Mouse (Mus musculus): ENCODE measurements around the gene H2-Ke6. TPM values are rescaled to one million over a fixed set of nuclear protein-coding genes. Genes with fewer than 3 reads are reported as not detected.

H2-Ke6 gene
- polyA plus RNA-seq, 1 experiment, result 75.8 TPM

GRCm38 (mm10) chr17:34029150-34029889 lies 1.5 kb upstream of the H2-Ke6 start:
- WGBS, result 85% methylated on average over 18 of the region's 18 CpGs
- H3K27me3 ChIP-seq (ENCODE audit: control insufficient read depth, insufficient read depth, low read length), result no peaks in the 10 kb centered on the region
- TF ChIP-seq CTCF (IDR thresholded peaks at IDR 0.05; ENCODE audit: extremely low read depth, insufficient read length, insufficient replicate concordance, low read depth, low read length) (no peak), POLR2A (IDR thresholded peaks at IDR 0.05; ENCODE audit: low read depth, low read length) (no peak)
- peaks cover 28% of the 10 kb centered on the region for H3K4me1 ChIP-seq (ENCODE audit: control insufficient read depth, insufficient read depth, insufficient read length, low read length)
- no peak overlapping the region for H3K27ac ChIP-seq (ENCODE audit: insufficient read depth, low read depth, low read length)
- peaks cover 16% of the 10 kb centered on the region for H3K36me3 ChIP-seq (ENCODE audit: control insufficient read depth, insufficient read depth, low read length)
- 0 out of 2 replicates have a peak overlapping the region, but pooled peaks have one; percentile 89 for H3K4me3 ChIP-seq (ENCODE audit: low read depth, low read length)

- Histone ChIP-seq H3K36me3 (ENCODE audit: control insufficient read depth, insufficient read depth, low read length) (peaks cover 16% of the 10 kb centered on the region), H3K4me1 (ENCODE audit: control insufficient read depth, insufficient read depth, insufficient read length, low read length) (peaks cover 28% of the 10 kb centered on the region)
These were observed 765 bp upstream of the H2-Ke6 start for GRCm38 (mm10) chr17:34028501-34029149.

GRCm38 (mm10) chr17:34026917-34027655 lies 774 bp downstream of the H2-Ke6 start:
- Histone ChIP-seq H3K27me3 (ENCODE audit: control insufficient read depth, insufficient read depth, low read length) (no peaks in the 10 kb centered on the region), H3K27ac (ENCODE audit: insufficient read depth, low read depth, low read length) (peak overlapping the region; percentile 46), H3K4me1 (ENCODE audit: control insufficient read depth, insufficient read depth, insufficient read length, low read length) (peaks cover 24% of the 10 kb centered on the region), H3K36me3 (ENCODE audit: control insufficient read depth, insufficient read depth, low read length) (peaks cover 19% of the 10 kb centered on the region), H3K4me3 (ENCODE audit: low read depth, low read length) (peak overlapping the region; percentile 78)
- WGBS, result 16% methylated on average over 36 of the region's 36 CpGs
- TF ChIP-seq POLR2A (IDR thresholded peaks at IDR 0.05; ENCODE audit: low read depth, low read length) (no peak), CTCF (IDR thresholded peaks at IDR 0.05; ENCODE audit: extremely low read depth, insufficient read length, insufficient replicate concordance, low read depth, low read length) (no peak)

More at GRCm38 (mm10) chr17:34028501-34029149, 765 bp upstream of the H2-Ke6 start:
- WGBS, result 85% methylated on average over 17 of the region's 17 CpGs
- Histone ChIP-seq H3K27me3 (ENCODE audit: control insufficient read depth, insufficient read depth, low read length) (no peaks in the 10 kb centered on the region), H3K4me3 (ENCODE audit: low read depth, low read length) (no peak overlapping the region), H3K27ac (ENCODE audit: insufficient read depth, low read depth, low read length) (no peak overlapping the region)
- TF ChIP-seq CTCF (IDR thresholded peaks at IDR 0.05; ENCODE audit: extremely low read depth, insufficient read length, insufficient replicate concordance, low read depth, low read length) (no peak), POLR2A (IDR thresholded peaks at IDR 0.05; ENCODE audit: low read depth, low read length) (no peak)

GRCm38 (mm10) chr17:34026221-34026620 lies 1.6 kb downstream of the H2-Ke6 start:
- TF ChIP-seq POLR2A (IDR thresholded peaks at IDR 0.05; ENCODE audit: low read depth, low read length) (no peak), CTCF (IDR thresholded peaks at IDR 0.05; ENCODE audit: extremely low read depth, insufficient read length, insufficient replicate concordance, low read depth, low read length) (no peak)
- peaks cover 24% of the 10 kb centered on the region for H3K4me1 ChIP-seq (ENCODE audit: control insufficient read depth, insufficient read depth, insufficient read length, low read length)
- H3K27me3 ChIP-seq (ENCODE audit: control insufficient read depth, insufficient read depth, low read length), result no peaks in the 10 kb centered on the region
- no peak overlapping the region for H3K27ac ChIP-seq (ENCODE audit: insufficient read depth, low read depth, low read length)
- WGBS, result 64% methylated on average over 2 of the region's 2 CpGs
- H3K36me3 ChIP-seq (ENCODE audit: control insufficient read depth, insufficient read depth, low read length), result peaks cover 27% of the 10 kb centered on the region
- no peak overlapping the region for H3K4me3 ChIP-seq (ENCODE audit: low read depth, low read length)

GRCm38 (mm10) chr17:34025756-34026151 lies 2.1 kb downstream of the H2-Ke6 start:
- TF ChIP-seq CTCF (IDR thresholded peaks at IDR 0.05; ENCODE audit: extremely low read depth, insufficient read length, insufficient replicate concordance, low read depth, low read length) (no peak), POLR2A (IDR thresholded peaks at IDR 0.05; ENCODE audit: low read depth, low read length) (no peak)
- WGBS, result 64% methylated on average over 7 of the region's 7 CpGs
- no peak overlapping the region for H3K27ac ChIP-seq (ENCODE audit: insufficient read depth, low read depth, low read length)
- H3K36me3 ChIP-seq (ENCODE audit: control insufficient read depth, insufficient read depth, low read length), result peaks cover 31% of the 10 kb centered on the region
- H3K27me3 ChIP-seq (ENCODE audit: control insufficient read depth, insufficient read depth, low read length), result no peaks in the 10 kb centered on the region
- peaks cover 21% of the 10 kb centered on the region for H3K4me1 ChIP-seq (ENCODE audit: control insufficient read depth, insufficient read depth, insufficient read length, low read length)
- H3K4me3 ChIP-seq (ENCODE audit: low read depth, low read length), result no peak overlapping the region

GRCm38 (mm10) chr17:34024861-34025755 lies 2.8 kb downstream of the H2-Ke6 start:
- WGBS, result 2% methylated on average over 57 of the region's 57 CpGs
- Histone ChIP-seq H3K4me3 (ENCODE audit: low read depth, low read length) (peak overlapping the region; percentile 76), H3K4me1 (ENCODE audit: control insufficient read depth, insufficient read depth, insufficient read length, low read length) (peaks cover 16% of the 10 kb centered on the region), H3K27ac (ENCODE audit: insufficient read depth, low read depth, low read length) (peak overlapping the region; percentile 45), H3K36me3 (ENCODE audit: control insufficient read depth, insufficient read depth, low read length) (peaks cover 33% of the 10 kb centered on the region), H3K27me3 (ENCODE audit: control insufficient read depth, insufficient read depth, low read length) (no peaks in the 10 kb centered on the region)
- TF ChIP-seq CTCF (IDR thresholded peaks at IDR 0.05; ENCODE audit: extremely low read depth, insufficient read length, insufficient replicate concordance, low read depth, low read length) (no peak), POLR2A (IDR thresholded peaks at IDR 0.05; ENCODE audit: low read depth, low read length) (no peak)

All from small intestine, adult 2 months (tissue).